Mouse (Mus musculus): ENCODE data around the gene Copb1. TPM values are rescaled to one million over a fixed set of nuclear protein-coding genes. Genes with fewer than 3 reads are reported as not detected.
A peak's percentile ranks its signal among the peaks of the same experiment; 100 is the strongest.

Copb1 gene
- total and polyA plus RNA-seq, 3 experiments, result 50.1 to 405 (median 61.3) TPM

DNA sequence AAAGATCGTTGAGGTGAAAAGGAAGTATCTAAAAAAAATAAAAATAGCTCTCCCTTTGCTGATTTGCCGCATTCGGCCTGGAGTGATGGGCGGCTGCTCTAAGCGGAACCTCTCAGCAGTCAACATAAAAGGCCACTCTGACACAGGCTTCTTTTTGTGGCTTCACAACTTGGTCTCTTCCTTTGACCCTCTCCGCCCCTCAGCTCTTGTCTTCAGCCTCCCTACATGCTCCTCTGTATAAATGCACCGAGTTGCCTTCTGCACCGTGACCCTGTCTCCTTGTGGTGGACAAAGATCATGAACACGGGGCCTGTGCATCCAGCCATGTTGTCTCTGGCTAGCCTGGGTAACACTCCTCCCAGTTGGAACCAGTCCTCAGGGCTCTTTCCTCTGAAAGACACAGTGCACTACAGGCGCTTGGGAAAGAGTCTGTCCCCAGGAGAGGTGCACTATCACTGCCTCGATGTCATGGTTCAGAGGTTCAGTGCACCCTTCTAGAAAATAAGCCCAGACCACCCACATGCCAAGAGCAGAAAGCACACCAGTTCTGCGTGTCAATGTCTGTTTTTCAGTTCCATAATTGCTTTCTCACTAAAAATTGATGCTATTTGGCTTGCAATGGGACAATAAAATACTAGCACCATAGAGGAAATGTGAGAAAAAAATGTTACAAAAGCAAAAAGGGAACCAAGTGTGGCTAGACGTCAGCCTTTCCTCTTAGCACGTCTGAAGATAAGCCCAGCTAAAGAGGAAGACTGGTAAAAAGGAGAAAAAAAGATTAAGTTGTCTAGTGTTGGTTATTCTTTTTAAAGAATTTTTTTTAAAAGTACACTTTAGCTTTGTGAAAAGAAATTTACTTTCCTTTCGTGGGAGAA lies 37.2 kb upstream of the Copb1 start (continued):
- TF ChIP-seq EP300 (IDR thresholded peaks at IDR 0.05; ENCODE audit: low read depth in 1 of 2, low read length in 2 of 2) (peak; percentile 79 to 91), TCF12 (IDR thresholded peaks at IDR 0.05; ENCODE audit: low read depth, low read length) (peak; percentile 58)

DNA sequence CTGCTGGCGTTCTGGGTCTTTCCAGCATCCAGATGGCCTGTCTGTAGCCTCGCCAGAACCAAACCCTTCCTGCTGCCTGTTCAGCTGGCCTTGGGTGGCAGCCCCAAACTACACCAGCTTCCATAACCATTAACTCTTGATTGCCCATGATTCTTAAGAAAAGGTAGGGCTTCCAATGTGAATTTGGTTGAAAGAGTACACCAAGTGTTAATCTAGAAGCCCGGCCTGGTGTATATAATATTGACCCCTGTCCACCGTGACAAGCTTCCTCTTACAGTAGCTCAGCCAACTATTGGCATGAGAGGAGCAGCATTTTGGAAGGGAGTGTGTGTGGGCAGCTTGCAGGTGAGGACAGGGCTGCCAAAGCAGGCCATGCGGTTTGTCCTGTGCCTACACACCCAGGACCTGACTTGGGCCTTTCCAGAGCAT lies 35.6 kb upstream of the Copb1 start:
- TF ChIP-seq TAL1 (IDR thresholded peaks at IDR 0.05; ENCODE audit: low read length) (no peak), USF2 (IDR thresholded peaks at IDR 0.05; ENCODE audit: borderline replicate concordance in 1 of 2, insufficient read depth in 1 of 2, low read depth in 1 of 2, low read length in 2 of 2) (no peak), GABPA (IDR thresholded peaks at IDR 0.05; ENCODE audit: low read depth, low read length) (no peak), CHD2 (IDR thresholded peaks at IDR 0.05; ENCODE audit: low read length) (no peak), MAX (IDR thresholded peaks at IDR 0.05; ENCODE audit: low read length) (no peak), MXI1 (IDR thresholded peaks at IDR 0.05; ENCODE audit: low read depth, low read length) (no peak), MYB (IDR thresholded peaks at IDR 0.05; ENCODE audit: low read depth, low read length) (no peak), EP300 (IDR thresholded peaks at IDR 0.05; ENCODE audit: low read depth in 1 of 2, low read length in 2 of 2) (no peak), HCFC1 (IDR thresholded peaks at IDR 0.05; ENCODE audit: low read depth, low read length) (no peak), NELFE (IDR thresholded peaks at IDR 0.05; ENCODE audit: low read depth, low read length) (no peak), RCOR1 (IDR thresholded peaks at IDR 0.05; ENCODE audit: low read depth, low read length) (no peak), MYC (IDR thresholded peaks at IDR 0.05; ENCODE audit: low read depth, low read length) (no peak), ETS1 (IDR thresholded peaks at IDR 0.05; ENCODE audit: low read depth, low read length) (no peak), RAD21 (IDR thresholded peaks at IDR 0.05; ENCODE audit: low read depth, low read length) (no peak)
- H3K27ac ChIP-seq (ENCODE audit: control insufficient read depth, low read depth, low read length), result no peak overlapping the region
- H3K9ac ChIP-seq (ENCODE audit: control insufficient read depth, low read depth, low read length, poor library complexity, severe bottlenecking), result no peak overlapping the region
- H3K27me3 ChIP-seq (ENCODE audit: control insufficient read depth in 1 of 2, insufficient read depth in 2 of 2, low read length in 2 of 2), result no peaks in the 10 kb centered on the region
- no peak overlapping the region for H3K4me3 ChIP-seq (ENCODE audit: control insufficient read depth in 1 of 2, insufficient read depth in 1 of 2, low read depth in 2 of 2, low read length in 2 of 2)
- no peaks in the 10 kb centered on the region for H3K9me3 ChIP-seq (replicated peaks; ENCODE audit: insufficient read depth, low read length)
- H3K4me1 ChIP-seq (ENCODE audit: control insufficient read depth in 1 of 2, insufficient read depth in 2 of 2, low read length in 2 of 2), result peaks cover 12 to 22% of the 10 kb centered on the region in 2 experiments
- H3K36me3 ChIP-seq (ENCODE audit: control insufficient read depth in 1 of 2, insufficient read depth in 2 of 2, low read length in 2 of 2), result peaks cover 0 to 18% of the 10 kb centered on the region in 2 experiments; a peak in 2 of 4 replicates
- H3K79me2 ChIP-seq (ENCODE audit: control insufficient read depth, insufficient read depth, low read length, poor library complexity), result no peaks in the 10 kb centered on the region; the same call in 1 of the 2 replicates
- DNase-seq (ENCODE audit: low read depth, low spot score), result no peak

DNA sequence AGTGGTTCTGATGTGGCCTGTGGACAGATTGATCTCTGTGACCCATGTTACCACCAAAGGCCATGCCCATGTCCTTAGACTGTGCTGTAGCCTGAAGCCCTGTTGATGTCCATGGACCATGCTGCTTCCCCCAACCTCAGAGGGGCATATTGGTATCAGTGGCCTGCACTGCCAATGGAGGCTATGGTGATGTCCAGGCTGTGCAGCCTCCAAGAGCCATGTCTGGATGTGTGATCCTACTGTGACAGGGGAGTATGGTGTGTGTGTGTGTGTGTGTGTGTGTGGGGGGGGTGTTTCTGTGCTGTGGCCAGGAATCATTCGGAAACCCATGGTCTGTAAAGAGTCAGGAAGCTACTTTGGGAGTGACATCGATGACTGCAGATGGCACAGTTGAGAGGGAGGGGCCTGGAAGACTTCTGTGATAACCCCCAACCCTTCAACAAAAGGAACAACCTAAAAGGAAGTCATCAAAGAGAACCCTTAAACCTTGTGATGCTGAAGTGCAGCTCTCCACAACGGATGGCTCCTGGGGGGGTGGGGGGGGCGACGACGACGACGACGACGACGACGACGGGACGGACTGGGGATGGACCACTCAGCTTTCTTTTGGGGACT lies 29.9 kb upstream of the Copb1 start:
- no peaks in the 10 kb centered on the region for H3K27me3 ChIP-seq (ENCODE audit: control insufficient read depth in 1 of 2, insufficient read depth in 2 of 2, low read length in 2 of 2)
- no peaks in the 10 kb centered on the region for H3K79me2 ChIP-seq (ENCODE audit: control insufficient read depth, insufficient read depth, low read length, poor library complexity)
- no peak for DNase-seq (ENCODE audit: low read depth, low spot score)
- H3K4me1 ChIP-seq (ENCODE audit: control insufficient read depth in 1 of 2, insufficient read depth in 2 of 2, low read length in 2 of 2), result peaks cover 0 to 10% of the 10 kb centered on the region in 2 experiments; a peak in 1 of 4 replicates
- no peaks in the 10 kb centered on the region for H3K9me3 ChIP-seq (replicated peaks; ENCODE audit: insufficient read depth, low read length)
- TF ChIP-seq POLR2A (IDR thresholded peaks at IDR 0.05; ENCODE audit: control insufficient read depth in 1 of 2, insufficient read depth in 1 of 2, low read depth in 1 of 2, low read length in 2 of 2, poor library complexity in 1 of 2) (no peak), MYC (IDR thresholded peaks at IDR 0.05; ENCODE audit: low read depth, low read length) (no peak), ZNF384 (IDR thresholded peaks at IDR 0.05; ENCODE audit: low read depth, low read length) (no peak), MXI1 (IDR thresholded peaks at IDR 0.05; ENCODE audit: low read depth, low read length) (no peak), HCFC1 (IDR thresholded peaks at IDR 0.05; ENCODE audit: low read depth, low read length) (no peak), MAZ (IDR thresholded peaks at IDR 0.05; ENCODE audit: low read depth, low read length) (no peak), MEF2A (IDR thresholded peaks at IDR 0.05; ENCODE audit: extremely low read depth, insufficient replicate concordance, low read depth, low read length, poor library complexity, severe bottlenecking) (no peak), ZC3H11A (IDR thresholded peaks at IDR 0.05; ENCODE audit: low read depth, low read length) (no peak), POLR2AphosphoS2 (IDR thresholded peaks at IDR 0.05; ENCODE audit: low read length) (no peak), RCOR1 (IDR thresholded peaks at IDR 0.05; ENCODE audit: low read depth, low read length) (no peak), USF2 (IDR thresholded peaks at IDR 0.05; ENCODE audit: borderline replicate concordance in 1 of 2, insufficient read depth in 1 of 2, low read depth in 1 of 2, low read length in 2 of 2) (no peak), NELFE (IDR thresholded peaks at IDR 0.05; ENCODE audit: low read depth, low read length) (no peak)
- H3K36me3 ChIP-seq (ENCODE audit: control insufficient read depth in 1 of 2, insufficient read depth in 2 of 2, low read length in 2 of 2), result peaks cover 0 to 6% of the 10 kb centered on the region in 2 experiments; a peak in 1 of 4 replicates
- no peak overlapping the region for H3K27ac ChIP-seq (ENCODE audit: control insufficient read depth, low read depth, low read length)
- H3K9ac ChIP-seq (ENCODE audit: control insufficient read depth, low read depth, low read length, poor library complexity, severe bottlenecking), result no peak overlapping the region
- H3K4me3 ChIP-seq (ENCODE audit: control insufficient read depth in 1 of 2, insufficient read depth in 1 of 2, low read depth in 2 of 2, low read length in 2 of 2), result no peak overlapping the region
